Mouse (Mus musculus) left cerebral cortex, adult 18-20 months (tissue): ENCODE data around the gene Mtus2. TPM values are rescaled to one million over a fixed set of nuclear protein-coding genes. Genes with fewer than 3 reads are reported as not detected.
A peak's percentile ranks its signal among the peaks of the same experiment; 100 is the strongest.
"Not testable (repeated sequence)": the region's sequence is repeated elsewhere in the genome, so short reads cannot be mapped to it uniquely, and the experiment has no call there.

Source experiments
- DNase-seq, 2 experiments: peaks; one replicate each; pipeline ENCODE4 v3.0.0; 2021 to 2022; ENCODE audit warnings: low spot score in 2 of 2, mixed read lengths in 1 of 2
- total RNA-seq, 2 experiments: library from RNA; stranded (reverse); gene quantifications; 2 replicates each; pipeline ENCODE4 v1.2.3; 2021

The Mtus2 gene
- total RNA-seq, 2 experiments from 2014 or later = 37.8 to 39.5 TPM

DNA sequence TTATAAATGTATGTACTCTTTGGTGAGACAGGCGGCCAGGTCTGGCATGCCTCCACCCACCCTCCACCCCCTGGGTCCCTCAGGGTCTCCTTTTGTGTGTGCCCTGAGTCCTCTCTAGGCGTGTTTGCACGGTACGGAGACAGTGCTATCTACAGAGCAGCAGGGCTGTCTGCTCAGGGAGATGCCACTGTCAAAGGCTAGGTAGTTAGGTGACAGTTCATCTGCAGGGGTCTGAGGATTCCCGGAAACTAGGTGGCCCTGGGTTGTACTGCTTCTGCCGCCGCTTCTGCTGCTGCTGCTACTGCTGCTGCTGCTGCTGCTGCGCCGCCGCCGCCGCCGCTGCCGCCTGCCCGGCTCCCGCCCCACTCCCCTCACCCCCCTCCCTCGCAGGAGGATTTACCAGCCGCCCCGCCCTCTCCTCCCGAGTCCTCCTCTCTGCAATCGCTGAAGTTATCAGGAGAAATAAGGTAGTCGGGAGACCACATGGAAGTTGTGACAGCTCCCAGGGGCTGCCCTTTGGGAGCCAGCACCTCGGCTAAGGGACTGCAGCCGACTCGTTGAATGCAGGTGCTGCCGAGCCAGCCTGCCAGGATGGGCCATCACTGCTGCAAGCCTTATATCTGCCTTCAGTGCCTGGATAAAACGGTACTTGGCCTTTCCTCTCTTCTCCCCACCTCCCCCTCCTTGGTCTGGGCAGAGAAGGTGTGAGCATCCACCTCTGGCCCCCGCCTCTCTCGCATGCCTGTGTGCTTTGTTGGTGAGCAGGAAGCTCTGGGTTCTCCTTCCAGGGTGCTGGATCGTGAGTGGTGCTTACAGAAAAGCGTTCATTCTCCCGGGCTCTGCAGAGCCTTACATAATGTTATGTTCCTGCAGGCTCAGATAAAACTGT, 307.9 kb downstream of the Mtus2 start:
- DNase-seq = peak; percentile 58 to 74

DNA sequence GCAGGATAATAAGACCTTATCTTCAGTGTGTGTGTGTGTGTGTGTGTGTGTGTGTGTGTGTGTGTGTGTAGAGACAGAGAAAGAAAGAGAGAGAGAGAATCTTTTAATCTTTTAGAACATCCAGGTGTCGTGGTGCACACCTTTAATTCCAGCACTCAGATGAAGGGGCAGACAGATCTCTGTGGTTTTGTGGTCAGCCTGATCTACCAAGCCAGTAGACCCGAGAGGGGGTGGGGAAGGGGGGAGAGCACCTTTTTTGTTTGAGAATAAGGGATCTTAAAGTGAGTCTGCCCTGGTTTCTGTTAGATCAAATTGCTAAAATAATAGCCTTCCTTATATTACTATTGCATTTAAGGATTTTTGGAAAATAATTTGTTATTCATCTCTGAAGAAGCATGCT, 309.7 kb downstream of the Mtus2 start:
- no peak for DNase-seq

DNA sequence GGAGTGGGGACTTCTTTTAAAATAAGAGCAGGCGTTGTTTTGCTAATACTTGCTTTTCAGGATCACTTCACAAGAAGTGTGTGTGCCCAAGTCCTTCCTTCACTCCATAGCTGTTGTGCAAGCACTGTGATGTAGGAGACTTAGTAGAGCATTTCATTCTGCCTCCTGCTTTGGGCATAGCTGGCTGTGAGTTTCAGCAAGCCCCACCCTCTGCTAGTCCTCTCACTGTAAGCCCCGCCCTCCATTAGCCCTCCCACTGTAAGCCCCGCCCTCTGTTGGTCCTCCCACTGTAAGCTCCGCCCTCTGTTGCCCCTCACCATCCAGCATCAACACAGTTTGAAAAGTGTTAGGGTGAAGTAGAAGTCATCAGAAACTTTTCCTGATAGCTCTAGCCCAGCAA, 310.3 kb downstream of the Mtus2 start:
- DNase-seq = no peak

DNA sequence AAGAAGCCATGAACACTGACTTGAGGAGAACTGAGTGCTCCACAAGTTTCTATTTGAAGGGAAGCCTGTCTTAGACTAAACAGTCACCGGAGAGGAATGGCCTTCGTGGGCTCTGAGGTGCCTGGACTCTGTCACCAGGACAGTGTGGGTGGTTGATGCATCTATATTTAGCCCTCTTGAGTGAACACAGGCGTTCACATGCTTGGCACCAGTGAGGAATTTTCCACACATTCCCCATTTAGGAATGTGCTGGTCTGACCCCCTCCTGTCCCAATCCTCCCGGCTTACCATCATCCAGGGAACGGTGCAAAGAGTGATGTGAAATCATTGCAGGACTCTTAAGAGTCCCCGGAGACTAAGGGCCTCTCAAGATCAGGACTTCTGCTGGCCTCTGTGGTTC, 314.9 kb downstream of the Mtus2 start:
- DNase-seq = no peak

DNA sequence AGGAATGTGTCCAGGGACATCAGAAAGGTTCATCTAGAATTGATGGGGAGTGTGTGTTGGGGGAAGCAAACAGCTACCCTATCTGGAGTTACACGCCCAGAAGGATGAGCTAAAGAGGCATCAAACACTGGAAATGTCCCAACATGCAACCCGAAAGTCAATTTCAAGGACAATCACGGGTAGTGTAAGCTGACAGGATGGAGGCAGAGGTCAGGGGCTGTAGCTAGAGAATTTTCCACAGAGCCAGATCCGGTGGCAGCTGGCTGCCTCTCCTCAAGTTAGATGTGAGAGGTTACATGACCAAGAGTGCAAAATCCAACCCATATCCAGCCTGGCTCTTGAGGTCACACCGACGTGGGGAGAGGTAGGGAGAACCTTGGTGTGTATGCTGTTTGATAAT, 315.7 kb downstream of the Mtus2 start:
- no peak for DNase-seq

DNA sequence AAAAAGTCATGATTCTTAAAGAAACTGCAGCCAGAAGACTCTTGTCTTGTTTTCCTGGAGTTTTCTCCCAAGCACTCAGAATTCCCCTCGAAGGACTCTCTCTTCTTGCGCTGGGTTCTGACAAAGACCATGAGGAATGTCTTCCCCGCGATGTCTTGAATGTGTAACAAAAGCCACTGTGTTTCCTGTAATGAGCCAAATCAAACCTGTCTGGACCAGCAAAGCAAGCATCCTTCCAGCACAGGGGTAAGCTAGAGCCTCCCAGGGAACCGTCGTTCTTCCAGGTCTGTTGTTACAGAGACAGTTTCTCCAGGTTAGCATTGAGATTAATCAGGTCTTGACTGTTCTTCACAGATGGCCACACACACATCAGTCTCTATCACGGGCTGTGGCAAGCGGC, 321.1 kb downstream of the Mtus2 start:
- no peak for DNase-seq

DNA sequence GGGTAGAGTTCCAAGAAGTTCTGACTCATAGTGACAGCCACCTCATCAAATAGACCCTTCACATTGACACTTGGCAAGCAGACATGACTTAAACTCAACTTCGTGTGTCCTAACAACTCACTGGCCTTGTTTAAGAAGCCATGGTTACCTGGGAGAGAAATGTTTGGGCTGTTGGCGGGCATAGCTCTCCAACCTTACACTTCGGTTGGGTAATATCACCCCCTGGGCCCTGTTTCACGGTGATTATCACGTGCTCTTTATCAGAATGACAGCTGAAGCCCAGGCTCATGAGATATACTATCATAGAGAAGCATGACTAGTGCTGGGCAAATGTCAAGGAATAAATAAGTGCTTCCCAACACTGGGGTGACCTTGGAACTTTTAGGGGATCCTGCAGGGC, 323.2 kb downstream of the Mtus2 start:
- DNase-seq = no peak

DNA sequence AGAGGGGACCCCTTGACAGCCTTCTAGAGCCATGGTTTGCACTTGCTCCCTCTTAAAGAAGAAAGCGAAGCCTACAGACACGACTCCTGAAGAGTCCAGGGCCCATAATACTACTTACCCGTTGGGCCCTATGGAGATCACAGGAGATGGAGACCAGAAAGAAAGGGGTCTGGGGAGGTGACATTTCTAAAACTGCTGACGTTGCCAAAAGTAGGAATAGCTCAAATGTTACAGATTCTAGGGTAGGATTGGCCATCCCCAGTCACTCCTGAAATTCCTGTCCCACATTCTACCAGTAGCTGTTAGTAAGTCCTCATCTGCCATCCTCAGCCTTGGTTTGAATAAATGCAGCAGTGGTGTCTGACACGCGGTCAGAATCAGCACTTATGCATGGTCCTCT, 325.0 kb downstream of the Mtus2 start:
- DNase-seq = no peak

DNA sequence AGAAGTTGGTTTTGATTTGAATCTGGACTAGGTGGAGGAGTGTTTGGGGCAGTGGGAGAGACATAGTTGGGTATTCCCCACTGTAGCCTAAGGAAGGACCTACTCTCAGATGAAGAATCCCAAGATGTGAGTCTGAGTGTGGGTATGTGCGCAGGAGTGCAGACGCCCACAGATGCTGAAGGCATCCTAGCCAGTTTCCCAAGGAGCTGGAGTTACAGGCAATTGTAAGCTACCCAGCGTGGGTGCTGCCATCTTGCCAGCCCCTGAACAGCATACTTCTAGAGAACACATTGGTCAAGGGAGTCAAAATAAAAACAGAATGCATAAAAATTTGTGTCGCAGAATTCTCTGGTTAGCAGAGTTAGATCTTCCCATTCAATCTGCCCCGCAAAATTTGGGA, 325.5 kb downstream of the Mtus2 start:
- DNase-seq = peak; percentile 34 to 67

DNA sequence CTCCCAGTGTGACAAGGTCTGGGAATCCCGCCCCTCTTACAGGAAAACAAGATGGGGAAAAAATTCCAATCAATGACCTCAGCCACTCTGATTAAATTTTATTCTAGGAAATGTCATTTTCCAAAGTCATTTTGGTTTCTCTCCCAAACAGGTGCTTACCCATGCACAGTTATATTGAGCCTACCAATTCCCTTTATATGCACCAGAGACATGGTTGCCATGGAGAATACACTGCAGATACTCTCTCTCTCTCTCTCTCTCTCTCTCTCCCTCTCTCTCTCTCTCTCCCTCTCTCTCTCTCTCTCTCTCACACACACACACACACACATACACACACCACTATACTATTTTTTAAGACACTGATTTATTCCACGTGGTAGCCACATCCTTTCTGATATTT, 326.1 kb downstream of the Mtus2 start:
- no peak for DNase-seq

DNA sequence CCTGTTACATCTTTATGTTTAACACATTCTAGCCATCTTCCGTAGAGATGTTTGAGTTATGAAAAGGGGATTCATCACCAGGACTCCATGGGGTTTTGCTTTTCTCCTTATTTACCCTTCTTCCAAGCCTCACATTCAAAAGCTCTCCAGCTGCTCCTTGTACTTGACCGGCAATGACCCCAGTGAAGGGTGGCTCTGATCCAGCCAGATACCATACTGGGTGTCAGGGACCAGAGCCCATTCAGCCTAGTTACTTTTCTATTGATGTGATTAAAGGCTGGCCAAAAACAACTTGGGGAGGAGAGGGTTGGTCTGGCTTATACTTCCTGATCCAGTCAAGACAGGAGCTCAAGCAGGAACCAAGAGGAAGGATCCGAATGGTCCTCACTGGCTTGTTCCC, 326.5 kb downstream of the Mtus2 start:
- DNase-seq = no peak

DNA sequence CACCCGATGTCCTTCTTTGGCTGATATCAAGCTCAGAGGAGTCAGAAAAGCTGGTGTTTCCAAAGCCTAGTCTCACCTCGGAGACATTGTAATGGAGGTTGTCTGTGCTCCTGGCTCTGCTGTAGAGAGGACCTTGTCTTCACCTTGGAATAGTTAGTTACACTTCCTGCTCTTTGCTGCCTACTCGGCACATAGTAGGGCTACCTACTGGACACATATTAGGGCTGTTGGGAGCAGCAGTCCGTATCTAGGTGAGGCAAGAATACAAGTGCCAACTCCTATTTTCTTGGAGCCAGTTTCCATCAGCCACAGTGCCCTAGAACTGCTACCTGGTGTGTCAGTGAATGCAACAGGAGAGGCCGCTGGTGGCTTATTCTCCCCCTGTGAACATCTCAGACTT, 330.4 kb downstream of the Mtus2 start:
- no peak for DNase-seq

DNA sequence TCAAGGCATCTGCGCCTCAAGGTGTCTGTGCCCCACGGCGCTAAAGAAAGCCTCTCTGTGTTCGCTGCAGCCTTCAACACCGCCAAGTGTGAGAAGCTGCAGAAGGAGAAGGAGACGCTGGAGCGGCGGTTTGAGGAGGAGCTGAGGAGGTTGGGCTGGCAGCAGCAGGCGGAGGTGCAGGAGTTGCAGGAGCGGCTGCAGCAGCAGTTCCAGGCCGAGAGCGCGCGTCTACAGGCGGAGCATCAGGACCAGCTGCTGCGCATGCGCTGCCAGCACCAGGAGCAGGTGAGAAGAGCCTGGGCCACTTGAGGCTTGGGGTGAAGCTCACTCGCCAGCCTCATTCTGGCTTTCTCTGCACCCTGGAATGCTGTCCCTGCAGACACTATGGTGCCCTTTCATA, 331.7 kb downstream of the Mtus2 start:
- DNase-seq = no peak

DNA sequence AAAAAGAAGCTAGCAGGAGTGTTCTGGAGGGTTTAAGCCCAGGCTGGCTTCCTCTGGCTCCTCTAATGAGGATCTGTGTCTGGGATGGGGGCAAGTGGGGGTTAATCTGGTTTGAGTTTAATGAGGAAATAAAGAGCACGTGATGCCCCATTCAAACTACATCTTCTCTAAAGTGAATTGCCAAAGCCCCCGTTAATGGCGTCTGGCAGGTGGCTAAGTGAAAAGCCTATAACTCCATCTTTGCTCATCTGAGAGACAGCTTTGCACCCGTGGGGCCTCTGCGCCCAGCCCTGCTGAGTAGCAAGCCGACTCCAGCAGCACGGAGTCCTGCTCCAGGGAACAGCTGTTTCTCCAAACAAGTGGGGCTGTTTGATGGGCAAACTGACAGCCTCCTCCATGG, 332.8 kb downstream of the Mtus2 start:
- no peak for DNase-seq

DNA sequence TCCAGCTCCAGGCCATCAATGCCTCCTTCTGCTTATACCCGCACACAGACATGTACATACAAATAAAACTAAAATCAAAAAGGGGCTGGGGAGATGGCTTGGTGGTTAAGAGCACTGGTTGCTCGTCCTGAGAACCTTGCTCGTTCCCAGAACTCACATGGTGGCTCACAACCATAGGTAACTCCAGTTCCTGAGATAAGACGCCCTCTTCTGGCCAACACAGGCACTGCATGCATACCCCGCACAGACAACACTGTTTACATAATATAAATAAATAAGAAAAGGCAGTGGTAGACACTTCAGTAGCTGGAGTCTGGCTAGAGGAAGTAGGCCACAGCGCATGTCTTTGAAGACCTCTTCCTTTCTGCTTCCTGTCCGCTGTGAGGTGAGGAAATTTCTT, 335.7 kb downstream of the Mtus2 start:
- DNase-seq = no peak

DNA sequence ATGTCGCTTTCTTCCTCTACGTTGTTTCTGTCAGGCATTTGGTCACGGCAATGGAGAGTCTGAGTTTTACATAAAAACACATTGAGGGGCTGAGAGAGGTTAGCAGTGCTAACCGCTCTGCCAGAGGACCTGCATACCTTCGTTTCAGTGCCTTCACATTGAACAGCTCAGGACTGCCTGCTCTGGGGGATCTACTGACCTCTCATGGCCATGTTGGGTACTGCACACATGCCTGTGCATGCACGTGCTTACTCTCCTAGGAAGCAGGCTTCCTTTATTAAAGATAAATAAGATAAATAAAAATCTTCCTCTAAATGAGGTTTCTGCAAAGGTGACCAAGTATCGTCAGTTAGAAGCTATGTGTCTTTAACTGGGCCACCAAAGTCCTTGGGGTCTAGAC, 336.2 kb downstream of the Mtus2 start:
- peak in 1 of 2 experiments; percentile 32 for DNase-seq

DNA sequence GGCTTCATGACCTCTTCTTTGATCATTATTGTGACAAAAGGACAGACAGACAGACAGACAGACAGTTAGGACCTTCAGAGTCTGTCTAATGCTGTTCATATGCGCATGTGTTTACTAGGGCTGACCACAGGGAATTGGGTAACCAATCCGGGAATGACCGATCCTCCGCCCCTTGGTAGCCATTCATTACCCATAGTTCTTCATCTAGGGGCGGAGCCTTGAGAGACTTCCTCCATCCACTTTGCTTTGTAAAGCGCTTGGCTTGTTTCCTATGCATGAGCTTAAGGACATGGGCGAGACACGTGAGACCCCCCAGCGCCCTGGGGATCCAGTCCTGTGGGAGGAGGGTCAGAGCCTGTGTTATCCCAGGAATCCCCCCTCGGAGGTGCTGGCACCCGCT, 345.8 kb downstream of the Mtus2 start:
- no peak for DNase-seq

DNA sequence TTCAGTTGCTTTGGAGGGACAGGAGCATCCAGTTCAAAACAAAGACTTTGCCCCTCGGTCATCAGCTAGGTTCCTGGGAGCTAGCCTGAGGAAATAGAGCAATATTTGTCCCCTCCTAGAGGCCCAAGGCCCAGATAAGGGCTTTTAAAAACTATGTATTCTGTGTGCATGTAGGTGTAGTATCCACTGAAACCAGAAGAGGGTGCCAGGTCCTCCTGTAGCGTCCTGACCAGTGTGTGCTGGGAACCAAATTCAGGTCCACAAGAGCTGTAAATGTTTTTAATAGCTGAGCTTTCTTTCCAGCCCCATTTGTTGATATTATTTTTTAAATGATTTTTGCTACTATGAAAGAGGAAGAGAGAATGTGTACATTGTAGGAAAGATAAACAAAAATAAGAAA, 347.0 kb downstream of the Mtus2 start:
- DNase-seq = no peak

DNA sequence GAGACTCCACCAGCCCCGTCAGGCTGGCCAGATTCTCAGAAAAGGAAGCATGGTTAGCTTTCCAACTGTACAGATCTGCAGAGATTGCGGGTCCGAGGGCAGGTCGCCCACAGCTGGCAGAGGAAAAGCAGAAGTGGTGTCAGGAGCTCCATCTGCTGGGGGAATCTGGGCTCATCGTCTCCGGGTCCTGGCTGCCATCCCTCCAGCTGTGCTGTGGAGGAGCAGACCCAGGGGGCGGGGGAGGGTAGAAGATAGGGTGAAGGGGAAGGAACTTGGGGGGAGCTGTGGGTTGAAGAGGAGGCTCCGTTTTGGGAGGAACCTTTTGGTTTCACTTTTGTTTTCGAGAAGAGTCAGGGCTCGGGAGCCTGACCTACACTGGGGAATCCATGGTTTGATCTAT, 353.7 kb downstream of the Mtus2 start:
- DNase-seq = peak in 1 of 2 experiments; percentile 17

DNA sequence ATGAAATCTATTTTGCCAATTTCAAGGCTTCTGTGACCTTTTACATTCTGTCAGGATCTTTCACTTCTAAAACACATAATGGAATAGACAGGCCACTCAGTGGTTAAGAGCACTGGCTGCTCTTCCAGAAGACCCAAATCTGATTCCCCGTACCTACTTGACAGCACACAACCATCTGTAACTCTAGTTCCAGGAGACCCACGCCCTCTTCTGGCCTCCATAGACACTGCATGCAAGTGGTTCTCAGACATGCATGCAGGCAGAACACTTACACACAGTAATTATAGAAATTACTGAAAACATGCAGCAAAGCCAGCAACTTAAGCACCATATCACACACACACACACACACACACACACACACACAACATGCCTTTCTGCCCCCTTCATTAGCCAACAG, 355.3 kb downstream of the Mtus2 start:
- no peak for DNase-seq

DNA sequence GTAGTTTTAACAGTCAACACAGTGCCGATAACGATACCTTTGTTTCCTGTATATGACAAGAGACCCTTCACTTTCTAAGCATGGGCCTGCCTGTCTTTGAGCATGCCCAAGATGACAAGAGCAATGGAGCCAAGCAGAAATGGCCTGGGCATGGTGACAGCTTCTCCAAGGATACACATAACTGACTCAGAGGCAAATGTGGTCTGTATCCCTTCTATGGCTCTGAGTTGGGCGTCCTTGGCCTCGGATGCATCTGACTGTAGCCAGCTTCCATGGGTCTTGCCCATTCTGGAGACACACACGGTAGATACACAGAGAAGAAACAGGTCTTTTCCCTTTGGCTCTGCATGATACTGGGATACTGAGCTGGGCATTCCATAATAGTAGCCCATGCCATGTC, 357.8 kb downstream of the Mtus2 start:
- no peak for DNase-seq

DNA sequence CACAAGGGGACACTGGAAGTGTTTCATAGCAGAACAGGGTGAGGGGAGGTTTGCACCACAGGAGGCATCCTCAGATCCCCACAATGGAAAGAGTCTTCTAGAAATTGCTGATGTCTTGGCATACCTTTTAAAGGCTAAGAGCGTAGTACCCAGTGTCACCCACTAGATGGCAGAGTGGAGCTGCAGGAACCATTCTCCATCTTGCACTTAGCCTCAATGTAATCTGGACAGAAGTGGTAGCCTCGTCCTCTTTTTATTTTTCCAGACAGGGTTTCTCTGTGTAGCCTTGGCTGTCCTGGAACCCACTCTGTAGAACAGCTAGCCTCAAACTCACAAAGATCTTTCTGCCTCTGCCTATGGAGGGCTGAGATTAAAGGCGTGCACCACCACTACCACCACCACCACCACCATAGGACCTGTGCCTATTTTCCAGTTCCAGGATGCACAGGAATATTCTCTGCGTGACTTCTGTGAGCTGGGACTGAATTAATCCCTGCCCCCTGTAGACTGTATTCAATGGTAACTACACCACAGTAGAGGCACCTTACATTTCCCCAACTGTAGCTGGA, 368.3 kb downstream of the Mtus2 start:
- DNase-seq = peak; percentile 55 to 59

DNA sequence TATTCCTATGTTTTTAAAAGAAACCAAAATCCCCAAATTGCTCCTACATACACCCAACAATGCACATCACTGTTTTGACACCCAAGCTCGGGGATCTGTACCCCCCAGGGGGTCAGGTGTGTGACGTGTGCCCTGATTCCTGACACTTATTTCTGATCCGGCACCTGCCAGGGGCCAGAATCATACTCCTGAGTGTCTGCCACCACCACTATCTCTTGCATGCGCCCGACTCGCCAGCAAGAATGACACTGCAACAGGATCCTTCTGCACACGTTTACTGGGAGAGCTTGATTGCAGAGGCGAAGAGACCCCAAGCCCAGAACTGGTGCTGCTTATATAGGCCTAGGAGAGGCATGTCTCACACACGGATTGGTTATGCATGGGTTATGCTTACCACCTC, 369.2 kb downstream of the Mtus2 start:
- DNase-seq = not testable (repeated sequence)
